Mouse (Mus musculus) thymus, postnatal 36 days (tissue): ENCODE measurements at regions not wholly inside any gene's neighbourhood (a gene's known extent, or its start where the extent isn't known, plus 50 kb on each side); places are given as distances from the start of the nearest gene placed in this dataset.
"Not testable (repeated sequence)": the region's sequence is repeated elsewhere in the genome, so short reads cannot be mapped to it uniquely, and the experiment has no call there.

Source experiments
- DNase-seq, 2 experiments: peaks; one replicate each; pipeline ENCODE4 v3.0.0; 2022; ENCODE audit warnings: mixed read lengths in 2 of 2

- no peak for DNase-seq
Observed at GRCm38 (mm10) chr1:194565574-194565973, 52.4 kb upstream of the Plxna2 start.

GRCm38 (mm10) chr1:194563946-194564345, 54.1 kb upstream of the Plxna2 start:
- no peak for DNase-seq

DNA sequence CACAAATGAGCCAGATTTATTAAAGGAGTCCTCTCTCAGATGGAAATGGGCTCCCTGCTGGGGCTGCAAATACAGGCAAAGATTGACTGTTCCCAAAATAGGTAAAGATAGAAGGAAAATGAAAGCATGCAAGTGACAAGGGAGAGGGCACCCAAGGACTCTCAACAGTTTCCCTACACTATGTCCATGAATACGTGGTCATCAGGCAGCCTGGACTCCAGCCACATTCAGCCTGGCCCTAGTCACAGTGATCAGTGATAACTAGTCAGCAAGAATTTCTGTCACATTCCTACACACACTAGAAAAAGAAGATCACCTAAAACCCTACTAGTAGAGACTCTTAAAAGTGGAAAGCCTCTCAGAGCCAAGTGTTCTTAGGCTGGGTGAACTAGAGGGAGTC, 56.9 kb upstream of the Plxna2 start:
- no peak for DNase-seq

- no peak for DNase-seq
Observed at GRCm38 (mm10) chr1:194548661-194549060, 69.4 kb upstream of the Plxna2 start.

DNA sequence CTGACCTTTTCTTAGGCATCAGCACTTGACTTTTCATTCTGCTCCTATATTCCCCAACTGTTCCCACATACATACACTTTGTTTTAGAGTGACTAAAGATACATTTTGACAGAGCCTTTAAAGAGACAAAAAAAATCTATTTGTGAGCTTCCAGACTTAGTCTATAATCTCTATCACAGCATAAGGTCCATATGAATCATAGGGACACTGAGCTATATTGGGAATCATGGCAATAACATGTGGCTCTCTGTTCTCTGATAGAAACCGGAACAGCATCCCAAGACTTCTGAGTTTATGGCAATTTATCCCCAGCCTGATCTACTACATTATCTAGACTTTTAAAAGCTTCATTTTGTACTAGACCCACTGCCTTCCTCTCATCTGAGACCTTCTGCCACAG, 69.8 kb upstream of the Plxna2 start:
- no peak for DNase-seq

DNA sequence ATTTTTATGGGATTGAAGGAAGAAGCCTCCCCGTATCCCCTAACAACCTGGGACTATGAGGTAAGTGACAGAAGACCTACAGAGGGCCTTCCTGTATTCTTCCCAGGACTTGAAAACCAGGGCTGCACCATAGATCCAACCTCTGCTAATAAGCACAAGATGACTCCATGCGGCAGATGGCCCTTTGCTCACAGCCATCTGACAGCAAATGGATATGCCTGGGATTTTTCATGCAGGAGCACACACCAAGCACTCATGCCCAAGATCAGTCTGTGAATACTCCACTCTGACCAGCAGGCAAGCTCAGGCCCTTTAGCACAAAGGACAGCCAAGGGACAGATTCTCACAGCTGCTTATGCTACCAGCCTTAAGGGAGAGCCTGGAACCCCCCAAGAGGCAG, 77.1 kb upstream of the Plxna2 start:
- no peak for DNase-seq

DNA sequence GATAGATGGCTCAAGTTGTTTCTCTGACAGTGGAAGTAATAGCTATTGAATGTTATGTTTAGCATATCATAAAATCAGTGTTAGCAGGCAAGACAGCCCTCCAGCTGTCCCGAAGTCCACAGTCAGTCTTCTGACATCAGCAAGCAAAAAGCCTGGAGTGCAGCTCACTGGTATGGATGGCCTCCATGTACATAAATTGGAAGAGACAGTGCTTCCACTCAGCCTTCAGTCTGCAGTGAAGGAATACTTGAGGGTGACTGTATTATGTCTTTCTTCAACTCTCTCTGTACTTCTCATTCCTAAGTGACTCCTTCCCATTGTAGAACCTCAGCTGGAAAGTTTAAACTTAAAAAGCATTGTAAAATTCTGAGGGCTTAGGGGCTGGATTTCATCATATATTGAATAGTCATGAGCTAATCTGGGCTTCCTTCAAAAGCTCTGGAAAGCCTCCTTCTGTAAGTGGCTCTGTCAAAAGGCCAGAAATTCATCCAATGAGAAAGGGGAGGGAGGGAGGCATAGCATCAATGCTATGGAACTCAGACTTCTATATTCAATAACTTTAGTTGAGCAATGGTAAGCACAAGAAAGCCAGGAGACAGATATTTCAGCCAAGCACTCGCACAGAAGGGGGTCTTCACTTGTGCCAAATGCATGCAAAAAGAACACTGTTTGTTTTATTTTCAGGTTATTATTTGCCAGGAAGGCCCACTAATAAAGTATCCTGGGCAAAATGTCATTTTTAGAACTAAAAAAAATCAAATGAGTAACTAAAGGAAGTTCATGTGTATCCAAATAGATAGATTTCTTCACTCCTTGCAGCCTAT, 90.5 kb upstream of the Plxna2 start:
- no peak for DNase-seq

- no peak for DNase-seq
Observed at GRCm38 (mm10) chr1:194524976-194525375, 93.0 kb upstream of the Plxna2 start.

GRCm38 (mm10) chr1:194521216-194521615, 96.8 kb upstream of the Plxna2 start:
- no peak for DNase-seq

DNA sequence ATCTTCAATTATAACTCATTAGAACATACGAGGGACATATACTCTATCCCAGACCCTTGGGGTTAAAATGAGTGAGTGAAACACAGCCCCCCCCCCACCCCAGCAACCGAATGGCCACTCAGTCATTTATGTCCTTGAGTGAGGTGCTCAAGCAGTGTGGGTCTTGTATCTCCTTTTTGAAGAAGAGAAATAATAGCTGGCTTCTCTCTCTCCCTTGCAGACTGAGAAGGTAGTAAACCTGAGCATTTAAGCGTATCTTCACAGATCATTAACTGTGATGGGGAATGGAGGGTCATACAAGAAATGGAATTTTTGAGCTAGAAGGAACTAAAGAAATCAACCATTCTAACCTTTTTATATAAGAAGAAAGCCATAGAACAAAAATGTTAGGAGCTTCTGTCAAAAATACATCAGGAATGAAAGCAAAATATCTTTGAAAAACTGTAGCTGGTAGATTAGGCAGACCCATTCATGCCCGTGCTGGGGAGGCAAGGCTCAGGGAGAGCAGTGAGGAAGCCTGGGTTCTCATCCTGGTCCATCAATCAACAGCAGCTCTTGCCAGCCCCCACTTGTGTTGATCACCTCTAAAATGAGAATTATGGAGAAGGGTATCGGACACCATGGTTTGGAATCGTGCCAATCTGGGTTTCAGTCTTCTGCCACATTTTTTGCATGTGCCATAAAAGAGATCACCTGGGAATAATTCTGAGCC, 98.4 kb upstream of the Plxna2 start:
- DNase-seq, result no peak

DNA sequence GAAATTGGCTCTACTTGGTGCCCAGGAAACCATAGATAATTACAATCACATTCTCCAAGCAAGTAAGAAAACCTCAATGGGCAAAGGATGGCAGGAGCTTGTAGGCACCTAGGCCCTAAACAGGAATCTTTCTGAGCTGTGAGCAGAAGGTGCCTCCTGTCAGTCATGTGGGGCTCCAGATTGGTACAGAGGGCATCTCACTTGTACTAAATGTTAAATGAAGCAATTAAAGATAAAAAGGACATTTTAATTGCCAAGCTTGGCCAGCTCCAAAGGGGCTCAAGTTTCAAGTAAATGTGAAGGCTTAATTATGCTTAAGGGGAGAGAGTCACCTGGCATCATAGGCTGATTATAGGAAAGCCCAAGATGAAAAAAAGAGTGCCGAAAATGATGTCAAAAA, 101.9 kb upstream of the Plxna2 start:
- no peak for DNase-seq

DNA sequence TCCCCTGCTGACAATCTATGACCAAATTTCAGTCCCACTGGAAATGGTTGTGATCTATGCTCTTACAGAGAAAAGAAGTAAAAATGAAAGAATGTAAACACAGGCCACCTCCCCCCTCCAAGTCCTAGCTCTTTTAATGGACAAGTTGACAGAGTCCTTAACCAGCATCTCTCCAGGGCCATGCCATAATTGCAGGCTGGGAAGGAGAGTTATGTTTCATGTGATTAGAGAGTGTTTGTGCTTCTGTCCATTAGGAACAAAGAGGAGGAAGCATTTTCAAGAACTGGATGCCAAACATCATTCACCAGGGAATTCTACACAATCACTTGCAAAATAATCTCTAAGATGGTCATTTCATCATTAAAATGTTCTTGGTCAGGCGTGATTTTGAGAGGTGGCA, 109.7 kb upstream of the Plxna2 start:
- no peak for DNase-seq

DNA sequence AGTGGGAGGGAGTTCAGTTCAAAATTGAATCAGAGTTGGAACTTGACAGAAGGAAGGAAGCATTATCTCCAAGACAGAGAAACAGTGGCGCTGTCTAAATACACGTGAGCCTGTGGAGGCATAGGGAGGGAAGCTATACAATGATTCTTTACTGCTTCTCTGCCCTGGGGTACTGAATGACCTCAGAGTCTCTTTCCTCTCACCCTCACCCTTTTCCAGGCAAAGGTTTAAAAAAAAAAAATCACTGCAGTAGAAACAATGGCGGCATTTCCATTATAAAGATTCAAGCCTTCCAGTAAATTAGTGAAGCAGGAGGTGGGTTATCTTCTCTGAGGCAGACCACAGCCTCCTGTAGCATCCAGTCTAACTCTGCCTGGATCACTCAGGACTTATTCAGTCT, 112.2 kb upstream of the Plxna2 start:
- no peak for DNase-seq

- DNase-seq, result no peak
Observed at GRCm38 (mm10) chr1:194504207-194504606, 113.8 kb upstream of the Plxna2 start.

DNA sequence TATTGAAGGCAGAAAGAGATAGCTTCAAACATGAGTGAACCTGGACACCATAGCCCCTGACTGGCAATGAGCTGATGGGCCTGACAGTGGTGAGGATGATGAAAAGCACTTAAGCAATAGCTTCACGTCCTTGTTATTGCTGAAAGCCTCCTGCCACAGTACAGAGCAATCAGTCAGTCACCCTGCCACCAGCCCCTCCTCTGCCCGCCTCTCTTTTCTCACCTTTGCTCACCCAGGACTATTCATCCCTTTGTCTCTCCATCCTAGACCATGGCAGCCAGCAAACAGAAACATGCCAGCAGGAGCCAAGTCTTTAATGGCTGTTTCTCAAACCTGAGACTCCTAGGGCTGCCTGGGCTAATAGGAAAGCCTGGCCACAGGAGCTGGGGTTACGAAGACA, 114.5 kb upstream of the Plxna2 start:
- no peak for DNase-seq

- DNase-seq, result no peak
Observed at GRCm38 (mm10) chr1:194496424-194496823, 121.6 kb upstream of the Plxna2 start.

- no peak for DNase-seq
Observed at GRCm38 (mm10) chr1:194491111-194491510, 126.9 kb upstream of the Plxna2 start.

DNA sequence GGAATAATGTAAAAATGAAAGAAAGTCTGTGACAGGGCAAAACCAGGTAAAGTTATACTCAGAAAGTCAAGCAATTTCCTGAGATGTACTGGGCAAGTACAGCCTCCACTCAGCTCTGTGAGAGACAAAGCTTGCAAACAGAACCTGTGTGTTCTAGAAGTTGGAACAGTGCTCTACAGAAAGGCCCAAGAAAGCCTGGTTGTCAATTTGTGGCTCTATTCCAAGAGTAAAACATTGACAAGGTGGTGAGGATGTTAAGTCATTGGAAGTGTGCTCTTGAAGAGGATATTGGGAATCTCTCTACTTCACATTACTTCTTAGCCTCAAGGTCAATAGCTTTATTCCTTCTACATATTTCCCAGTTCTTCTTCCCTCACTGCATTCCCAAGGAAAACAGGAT, 129.9 kb upstream of the Plxna2 start:
- no peak for DNase-seq

DNA sequence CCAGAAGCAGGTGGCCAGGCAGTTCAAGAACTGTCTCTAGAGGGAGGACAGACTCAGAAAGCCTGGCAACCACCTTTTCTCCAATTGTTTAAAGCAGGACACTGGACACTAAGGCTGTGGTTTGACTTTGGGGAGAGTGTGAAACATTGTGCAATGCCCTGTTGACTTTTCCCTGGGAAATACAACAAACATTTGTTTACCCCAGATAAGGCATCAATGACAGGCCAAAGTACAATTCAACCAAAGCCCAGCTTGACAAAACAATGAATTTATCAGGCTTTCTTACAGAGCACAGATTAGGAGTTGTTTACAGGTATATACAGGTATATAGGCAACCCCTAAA, 135.3 kb upstream of the Plxna2 start:
- no peak for DNase-seq

DNA sequence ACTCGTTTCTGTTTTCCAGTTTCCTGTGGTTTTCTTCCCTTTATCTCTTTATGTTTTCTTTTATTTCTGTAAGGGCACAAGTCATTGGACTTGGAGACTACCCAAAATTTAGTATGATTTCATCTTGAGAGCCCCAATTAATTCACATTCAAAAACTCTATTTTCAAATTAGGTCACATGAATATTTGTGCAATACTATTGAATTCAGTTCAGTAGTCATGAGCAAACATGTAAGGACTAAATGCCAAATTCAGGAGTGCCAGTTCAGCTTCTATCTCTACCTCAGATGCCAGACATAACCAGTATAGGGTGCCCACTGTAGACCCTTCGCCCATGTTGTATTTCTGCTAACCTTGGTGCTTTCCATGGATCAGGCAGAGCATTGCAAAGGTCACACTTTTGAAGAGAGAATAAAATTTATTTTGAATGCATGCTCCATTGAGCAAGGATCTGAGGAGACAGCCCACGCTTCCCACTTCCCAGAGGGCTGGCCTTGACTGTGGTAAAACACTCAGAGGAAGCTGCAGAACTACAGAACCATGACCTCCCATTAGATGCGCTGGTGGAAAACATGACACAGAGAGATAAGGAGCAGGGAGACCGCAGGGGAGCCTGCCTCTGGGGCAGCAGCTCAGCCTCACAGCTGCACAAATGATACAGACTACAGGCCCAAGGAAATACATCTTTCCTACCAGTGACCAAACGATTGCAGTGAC, 135.9 kb upstream of the Plxna2 start:
- DNase-seq, result no peak

DNA sequence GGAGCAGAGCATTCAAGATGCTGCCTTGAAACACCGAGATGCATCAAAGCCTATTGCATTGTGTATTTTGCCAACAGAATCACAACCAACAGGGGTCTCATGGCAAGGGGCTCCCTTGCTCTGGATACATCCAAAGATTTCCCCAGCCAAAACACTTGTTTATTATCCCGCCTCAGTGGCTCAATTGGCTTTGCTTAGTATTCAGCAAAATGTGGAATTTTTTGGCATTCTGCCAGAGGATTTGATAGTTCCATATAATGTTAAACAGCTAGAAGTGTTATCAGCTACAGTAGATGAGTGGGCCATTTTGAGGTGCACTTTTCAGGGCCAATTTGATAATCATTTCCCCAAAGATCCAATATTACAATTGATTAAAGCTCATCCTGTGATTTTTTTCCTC, 146.7 kb upstream of the Plxna2 start:
- DNase-seq, result not testable (repeated sequence)

DNA sequence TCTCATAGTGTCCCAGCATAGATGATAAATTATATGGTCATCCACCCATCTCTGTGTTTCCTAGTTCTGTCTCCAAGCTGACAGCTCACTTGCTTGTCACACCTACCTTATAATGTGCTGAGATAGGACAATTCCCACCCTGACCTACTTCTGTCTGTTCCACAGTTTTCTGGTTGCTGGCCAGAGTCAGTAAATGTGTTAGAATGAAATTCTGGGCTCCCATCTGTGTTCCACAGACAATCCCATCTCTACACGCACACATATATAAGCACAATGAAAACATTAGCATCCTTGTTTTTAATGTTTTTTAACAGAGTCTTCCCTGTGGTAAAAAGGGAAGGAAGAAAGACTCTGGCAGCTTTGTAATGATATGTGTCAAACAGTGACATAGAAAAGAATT, 165.5 kb upstream of the Plxna2 start:
- DNase-seq, result no peak

GRCm38 (mm10) chr1:194443681-194444080, 174.3 kb upstream of the Plxna2 start:
- DNase-seq, result no peak

GRCm38 (mm10) chr1:194437301-194437700, 180.7 kb upstream of the Plxna2 start:
- DNase-seq, result no peak
